Comparison of ENCODE assay signal across 27 mouse cellular contexts in the genomic region with DNA sequence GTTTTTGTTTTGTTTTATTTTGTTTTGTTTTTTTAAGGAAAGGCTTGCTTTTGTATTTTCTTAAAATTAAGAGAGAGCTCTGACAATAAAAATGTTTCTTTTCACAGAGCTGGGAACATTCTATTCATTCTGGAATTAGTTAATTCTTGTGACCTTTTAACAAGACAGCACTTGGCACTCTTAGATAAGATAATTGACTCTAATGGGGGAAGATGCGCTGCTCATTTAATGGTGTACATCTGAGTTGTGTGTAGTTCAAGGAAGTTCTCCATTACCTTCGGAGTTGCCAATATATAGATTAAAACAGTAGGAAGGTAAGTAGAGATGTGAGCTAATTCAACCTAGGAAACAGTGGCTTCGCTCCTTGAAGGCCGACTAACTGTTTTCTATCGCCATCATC.
"Had no signal": no experiment of that assay in that cellular context is flagged by ENCODE, and none has a peak within 500 bp of the region (broad histone marks: within the 10 kb centered on the region; RNA-seq: fewer than 3 reads in every experiment).

No protein-coding gene starts in this region.

- H3K4me1 ChIP-seq: embryonic facial prominence, embryonic 15.5 days; forebrain, embryonic 12.5 days had no signal

- H3K27me3 ChIP-seq: embryonic facial prominence, embryonic 12.5 days; embryonic facial prominence, embryonic 13.5 days; embryonic facial prominence, embryonic 15.5 days; forebrain, embryonic 13.5 days; forebrain, embryonic 15.5 days had no signal

- H3K9me3 ChIP-seq: embryonic facial prominence, embryonic 10.5 days; embryonic facial prominence, embryonic 12.5 days; embryonic facial prominence, embryonic 13.5 days; embryonic facial prominence, embryonic 15.5 days; forebrain, embryonic 10.5 days; forebrain, embryonic 12.5 days; forebrain, embryonic 13.5 days; forebrain, embryonic 15.5 days had no signal

- H3K4me2 ChIP-seq: embryonic facial prominence, embryonic 12.5 days; embryonic facial prominence, embryonic 13.5 days; embryonic facial prominence, embryonic 15.5 days; forebrain, embryonic 12.5 days; forebrain, embryonic 13.5 days; forebrain, embryonic 15.5 days had no signal

- ATAC-seq: forebrain, embryonic 13.5 days; forebrain, embryonic 14.5 days; forebrain, embryonic 15.5 days; forebrain, embryonic 16.5 days; forebrain, postnatal 0 days had no signal

- H3K27ac ChIP-seq: embryonic facial prominence, embryonic 10.5 days; embryonic facial prominence, embryonic 12.5 days; embryonic facial prominence, embryonic 13.5 days; embryonic facial prominence, embryonic 15.5 days; forebrain, embryonic 10.5 days; forebrain, embryonic 12.5 days; forebrain, embryonic 13.5 days; forebrain, embryonic 15.5 days; gastrocnemius, adult 2 months; heart, adult 2 months had no signal

- H3K4me3 ChIP-seq: embryonic facial prominence, embryonic 10.5 days; embryonic facial prominence, embryonic 12.5 days; embryonic facial prominence, embryonic 13.5 days; embryonic facial prominence, embryonic 15.5 days; erythroblast, embryonic 14.5 days; forebrain, embryonic 10.5 days; forebrain, embryonic 12.5 days; forebrain, embryonic 13.5 days; forebrain, embryonic 15.5 days; gastrocnemius, adult 2 months; heart, adult 2 months had no signal

- H3K9ac ChIP-seq: embryonic facial prominence, embryonic 12.5 days; embryonic facial prominence, embryonic 13.5 days; embryonic facial prominence, embryonic 15.5 days; forebrain, embryonic 12.5 days; forebrain, embryonic 13.5 days; forebrain, embryonic 15.5 days; forebrain, postnatal 0 days had no signal

- DNase-seq: cerebellum, adult 9-10 months; cerebellum, adult 9-11 months; cerebellum, postnatal 10 days; cerebellum, postnatal 14 days; cerebellum, postnatal 25 days; cerebellum, postnatal 36 days; embryo, embryonic 11 days; forebrain, postnatal 0 days; gastrocnemius, adult 2 months; gastrocnemius, postnatal 10 days; gastrocnemius, postnatal 14 days; gastrocnemius, postnatal 25 days; gastrocnemius, postnatal 36 days; heart, adult 11 months; heart, adult 18-20 months; heart, adult 2 months had no signal
